Mouse (Mus musculus) hindbrain, embryonic 11.5 days (tissue): Measurements from ENCODE around the gene Hist1h2bj. TPM values are rescaled to one million over a fixed set of nuclear protein-coding genes. Genes with fewer than 3 reads are reported as not detected.
A peak's percentile ranks its signal among the peaks of the same experiment; 100 is the strongest.

Experiments used
- ATAC-seq: fragments of 200-750 bp; cut with Nextera tagmentation; 2 replicates; pipeline ENCODE4 v1.8.0; 2017; ENCODE audit warnings: mild to moderate bottlenecking, moderate TSS enrichment, moderate library complexity; ENCODE audit not compliant: low FRiP score
- DNase-seq: peaks from one replicate; pipeline ENCODE4 v3.0.0-alpha.2; 2015; ENCODE audit warnings: low spot score
- H3K27ac ChIP-seq: fragments of 300-500 bp; sonication (generic); 2 replicates; pipeline ENCODE4 v1.5.1; 2014; ENCODE audit warnings: mild to moderate bottlenecking, low read depth, low read length
- H3K27me3 ChIP-seq: fragments of 300-500 bp; sonication (generic); 2 replicates; pipeline ENCODE4 v1.6.1; 2014; ENCODE audit warnings: mild to moderate bottlenecking, low read length, moderate library complexity, mixed read lengths; ENCODE audit not compliant: control insufficient read depth, insufficient read depth
- H3K36me3 ChIP-seq: fragments of 300-500 bp; sonication (generic); 2 replicates; pipeline ENCODE4 v1.6.1; 2014; ENCODE audit warnings: mild to moderate bottlenecking, low read length, moderate library complexity, mixed read lengths; ENCODE audit not compliant: control insufficient read depth, insufficient read depth
- H3K4me1 ChIP-seq: fragments of 300-500 bp; sonication (generic); replicated peaks from 2 replicates; pipeline ENCODE4 v1.6.1; 2014; ENCODE audit warnings: low read length, mixed read lengths; ENCODE audit not compliant: control insufficient read depth, insufficient read depth
- H3K4me2 ChIP-seq: fragments of 300-500 bp; sonication (generic); replicated peaks from 2 replicates; pipeline ENCODE4 v1.6.1; 2014; ENCODE audit warnings: mild to moderate bottlenecking, low read depth, low read length
- H3K4me3 ChIP-seq: fragments of 300-500 bp; sonication (generic); 2 replicates; pipeline ENCODE4 v1.5.1; 2014; ENCODE audit warnings: low read depth, low read length
- H3K9ac ChIP-seq: fragments of 300-500 bp; sonication (generic); 2 replicates; pipeline ENCODE4 v1.6.1; 2014; ENCODE audit warnings: low read depth, low read length
- H3K9me3 ChIP-seq: fragments of 300-500 bp; sonication (generic); 2 replicates; pipeline ENCODE4 v1.6.1; 2016; ENCODE audit warnings: low read length; ENCODE audit not compliant: control insufficient read depth
- WGBS: fragments of 180-500 bp; shearing (Covaris S2); extraction: QIAGEN DNeasy Blood & Tissue Kit; methylation state at CpG from one replicate; pipeline ENCODE4 v1.1.7; 2014; 5-methylcytosine and 5-hydroxymethylcytosine counted together
- polyA plus RNA-seq: library from polyadenylated mRNA; unstranded; fragments of >200 nt; fragmentation: Nextera tagmentation; extraction: Ambion mirVana; gene quantifications from 2 replicates; pipeline ENCODE4 v1.2.1, GENCODE M21; 2014

Gene Hist1h2bj
- polyA plus RNA-seq, 1 experiment from 2014 or later = 15.2 TPM

- ATAC-seq (0 out of 2 replicates have a peak, but pooled peaks have one; percentile 37), DNase-seq (peak; percentile 53)
- peak overlapping the region; percentile 68 for H3K4me2 ChIP-seq
- peak overlapping the region; percentile 31; the same call in 1 of the 2 replicates for H3K9ac ChIP-seq
- 0% methylated on average over 11 of the region's 11 CpGs for WGBS
- H3K36me3 ChIP-seq = no peaks in the 10 kb centered on the region
- no peak overlapping the region for H3K27ac ChIP-seq
- no peaks in the 10 kb centered on the region for H3K9me3 ChIP-seq
- peaks cover 19% of the 10 kb centered on the region for H3K27me3 ChIP-seq
- peak overlapping the region; percentile 44 for H3K4me3 ChIP-seq
- H3K4me1 ChIP-seq = no peaks in the 10 kb centered on the region
These were observed 21.4 kb upstream of the Hist1h2bj start for GRCm38 (mm10) chr13:22021581-22021980.

GRCm38 (mm10) chr13:22022241-22022640 lies 20.8 kb upstream of the Hist1h2bj start:
- DNase-seq = peak; percentile 89
- no peaks in the 10 kb centered on the region for H3K9me3 ChIP-seq
- no peak overlapping the region for H3K27ac ChIP-seq
- peak overlapping the region; percentile 44 for H3K4me3 ChIP-seq
- H3K4me2 ChIP-seq = peak overlapping the region; percentile 68
- H3K9ac ChIP-seq = no peak overlapping the region
- WGBS = under 1% methylated on average over 9 of the region's 9 CpGs
- H3K4me1 ChIP-seq = no peaks in the 10 kb centered on the region
- peak; percentile 60 for ATAC-seq
- H3K36me3 ChIP-seq = no peaks in the 10 kb centered on the region
- H3K27me3 ChIP-seq = peaks cover 19% of the 10 kb centered on the region

- Histone ChIP-seq H3K4me2 (peak overlapping the region; percentile 49), H3K27me3 (no peaks in the 10 kb centered on the region), H3K27ac (no peak overlapping the region), H3K4me1 (no peaks in the 10 kb centered on the region), H3K9me3 (no peaks in the 10 kb centered on the region), H3K4me3 (peak overlapping the region; percentile 44), H3K9ac (peak overlapping the region; percentile 45), H3K36me3 (no peaks in the 10 kb centered on the region)
- DNase-seq (peak; percentile 98), ATAC-seq (0 out of 2 replicates have a peak, but pooled peaks have one; percentile 44)
- WGBS = 1% methylated on average over 35 of the region's 35 CpGs
These were observed 16.7 kb upstream of the Hist1h2bj start for GRCm38 (mm10) chr13:22026058-22027031.

- Histone ChIP-seq H3K27ac (no peak overlapping the region), H3K36me3 (no peaks in the 10 kb centered on the region)
- WGBS = under 1% methylated on average over 40 of the region's 40 CpGs
These were observed 14.1 kb upstream of the Hist1h2bj start for GRCm38 (mm10) chr13:22028673-22029460.

GRCm38 (mm10) chr13:22029928-22030327 lies 13.1 kb upstream of the Hist1h2bj start:
- Histone ChIP-seq H3K4me1 (no peaks in the 10 kb centered on the region), H3K27ac (no peak overlapping the region), H3K27me3 (no peaks in the 10 kb centered on the region), H3K9ac (no peak overlapping the region), H3K4me3 (no peak overlapping the region), H3K4me2 (no peak overlapping the region), H3K9me3 (no peaks in the 10 kb centered on the region), H3K36me3 (no peaks in the 10 kb centered on the region)
- ATAC-seq = no peak
- 28% methylated on average over 8 of the region's 8 CpGs for WGBS
- peak; percentile 65 for DNase-seq

More at GRCm38 (mm10) chr13:22028673-22029460, 14.1 kb upstream of the Hist1h2bj start:
- DNase-seq (peak; percentile 98), ATAC-seq (peak; percentile 84)
- Histone ChIP-seq H3K9me3 (no peaks in the 10 kb centered on the region), H3K9ac (peak overlapping the region; percentile 58; the same call in 1 of the 2 replicates), H3K4me2 (peak overlapping the region; percentile 47), H3K4me1 (no peaks in the 10 kb centered on the region), H3K27me3 (no peaks in the 10 kb centered on the region), H3K4me3 (peak overlapping the region; percentile 43)

GRCm38 (mm10) chr13:22030493-22030892 lies 12.5 kb upstream of the Hist1h2bj start:
- Histone ChIP-seq H3K9ac (no peak overlapping the region), H3K4me2 (no peak overlapping the region), H3K4me1 (no peaks in the 10 kb centered on the region), H3K4me3 (no peak overlapping the region), H3K9me3 (no peaks in the 10 kb centered on the region), H3K27me3 (no peaks in the 10 kb centered on the region), H3K36me3 (no peaks in the 10 kb centered on the region), H3K27ac (no peak overlapping the region)
- ATAC-seq (no peak), DNase-seq (peak; percentile 66)
- WGBS = 15% methylated on average over 4 of the region's 4 CpGs

GRCm38 (mm10) chr13:22033741-22034442 lies 9.1 kb upstream of the Hist1h2bj start:
- H3K27me3 ChIP-seq = no peaks in the 10 kb centered on the region
- peak; percentile 35 for DNase-seq
- no peak for ATAC-seq
- H3K27ac ChIP-seq = no peak overlapping the region
- peak overlapping the region; percentile 31 for H3K4me3 ChIP-seq
- H3K9ac ChIP-seq = peak overlapping the region; percentile 40; the same call in 1 of the 2 replicates
- 54% methylated on average over 5 of the region's 5 CpGs for WGBS
- H3K4me2 ChIP-seq = peak overlapping the region; percentile 41
- H3K4me1 ChIP-seq = 0 out of 2 replicates have a peak, but pooled peaks cover 2% of the 10 kb centered on the region
- H3K9me3 ChIP-seq = no peaks in the 10 kb centered on the region
- no peaks in the 10 kb centered on the region for H3K36me3 ChIP-seq
